Mouse (Mus musculus): ENCODE measurements around the gene Smim24.
A peak's percentile ranks its signal among the peaks of the same experiment; 100 is the strongest.

Smim24 gene

DNA sequence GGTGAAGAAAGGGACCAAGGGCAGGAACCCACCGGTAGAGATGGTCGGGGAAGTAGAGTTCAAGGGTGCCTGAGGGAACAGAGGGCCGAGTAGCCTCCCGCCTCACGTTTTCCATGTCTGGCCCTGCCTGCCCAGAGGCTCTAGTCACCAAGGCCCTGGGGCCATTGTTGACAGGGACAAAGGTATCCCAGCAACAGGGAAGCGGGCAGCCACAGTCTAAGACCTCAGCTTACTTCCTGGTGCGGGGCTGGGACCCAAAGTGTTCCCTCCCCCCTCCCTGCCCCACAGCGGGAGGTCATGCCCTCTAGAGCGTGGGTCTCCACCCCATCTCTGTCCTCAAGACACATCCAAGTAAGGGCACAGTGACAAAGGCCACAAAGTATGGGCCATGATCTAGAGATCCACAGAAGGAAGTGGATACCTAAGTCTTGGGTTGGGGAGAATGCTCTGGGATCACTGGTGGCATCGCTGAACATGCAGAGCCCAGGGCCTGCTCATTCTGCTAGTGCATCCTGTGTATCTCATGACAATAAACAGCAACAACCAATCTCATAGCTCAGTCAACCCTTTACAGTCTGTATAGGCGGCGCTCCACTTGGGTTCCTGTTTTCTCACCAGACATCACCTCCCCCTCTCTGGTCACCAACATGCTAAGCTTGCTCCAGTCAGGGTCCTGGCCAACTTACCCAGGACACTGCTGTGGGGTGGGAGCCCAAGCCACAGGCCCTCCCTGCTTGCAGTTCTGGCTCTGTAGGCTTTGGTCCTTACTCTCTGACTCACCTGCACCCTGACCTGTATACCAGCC lies 27.0 kb upstream of the Smim24 start, which contains the start of gene 4930404N11Rik:
4930404N11Rik (minus strand) TSS at position 145 of the 805 bp plus-strand sequence.
- no peak for DNase-seq

DNA sequence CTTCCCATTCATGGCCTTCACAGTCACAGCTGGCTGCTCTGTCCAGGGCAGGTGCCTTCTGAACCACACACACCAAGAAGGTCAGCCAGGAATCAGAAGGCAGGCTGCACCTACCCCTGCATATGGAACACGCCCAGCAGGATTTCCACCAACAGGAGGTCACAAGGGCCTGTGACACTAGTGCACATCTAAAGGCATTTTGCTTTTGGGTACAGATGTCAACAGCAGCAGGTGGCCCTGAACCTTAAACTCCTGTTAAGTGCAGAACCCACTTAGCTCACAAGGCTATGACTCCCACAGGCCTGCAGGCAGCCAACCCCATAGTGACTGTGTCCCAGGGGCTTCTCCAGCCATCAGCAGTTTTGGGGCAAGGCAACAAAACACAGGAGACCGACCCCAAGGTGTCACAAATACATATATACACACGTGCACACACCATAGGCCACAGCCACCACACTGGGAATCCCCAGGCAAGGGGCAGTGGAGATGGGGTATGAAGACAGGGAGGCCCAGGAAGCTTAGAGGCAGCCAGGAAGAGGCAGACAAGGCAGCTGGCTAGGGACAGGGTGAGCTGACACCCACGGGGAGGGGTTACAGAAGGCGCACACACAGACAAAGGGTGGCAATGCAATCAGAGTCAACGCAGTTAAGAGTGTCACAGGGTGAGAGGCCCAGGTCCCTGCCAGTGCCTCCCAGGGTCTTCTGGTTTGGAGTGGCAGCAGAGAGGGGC lies 26.2 kb upstream of the Smim24 start:
- no peak for DNase-seq

DNA sequence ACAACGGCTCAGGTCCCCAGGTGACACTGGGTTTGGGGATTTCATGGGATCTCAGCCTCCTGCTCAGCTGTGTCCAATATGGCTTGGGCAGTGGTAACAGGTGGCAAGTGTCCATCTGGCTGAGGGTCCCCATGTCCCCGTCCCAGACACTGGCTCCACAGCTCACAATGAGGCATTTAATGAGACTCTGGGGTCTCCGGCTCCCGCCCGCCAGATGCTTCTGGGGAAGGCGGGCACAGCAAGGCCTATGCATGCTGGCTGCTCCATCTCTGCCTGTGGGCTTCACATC lies 25.7 kb upstream of the Smim24 start:
- DNase-seq: no peak

DNA sequence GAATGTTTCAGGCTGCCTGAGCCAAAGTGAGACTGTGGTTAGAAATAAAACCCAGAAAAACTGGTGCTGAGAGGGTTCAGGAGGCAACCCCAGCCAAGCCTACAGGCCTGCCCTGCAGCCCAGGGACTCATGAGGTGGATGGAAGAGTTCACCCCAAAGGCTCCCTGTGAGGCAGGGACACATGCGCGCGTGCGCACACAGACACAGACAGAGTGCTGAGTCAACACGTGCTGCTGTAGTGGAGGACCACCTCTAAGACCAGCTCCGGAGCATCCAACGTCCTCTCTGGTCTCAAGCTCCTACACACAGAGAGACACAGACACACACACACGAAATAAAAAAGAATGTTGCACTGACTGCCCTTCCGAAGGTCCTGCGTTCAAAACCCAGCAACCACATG lies 17.5 kb upstream of the Smim24 start:
- no peak for DNase-seq

DNA sequence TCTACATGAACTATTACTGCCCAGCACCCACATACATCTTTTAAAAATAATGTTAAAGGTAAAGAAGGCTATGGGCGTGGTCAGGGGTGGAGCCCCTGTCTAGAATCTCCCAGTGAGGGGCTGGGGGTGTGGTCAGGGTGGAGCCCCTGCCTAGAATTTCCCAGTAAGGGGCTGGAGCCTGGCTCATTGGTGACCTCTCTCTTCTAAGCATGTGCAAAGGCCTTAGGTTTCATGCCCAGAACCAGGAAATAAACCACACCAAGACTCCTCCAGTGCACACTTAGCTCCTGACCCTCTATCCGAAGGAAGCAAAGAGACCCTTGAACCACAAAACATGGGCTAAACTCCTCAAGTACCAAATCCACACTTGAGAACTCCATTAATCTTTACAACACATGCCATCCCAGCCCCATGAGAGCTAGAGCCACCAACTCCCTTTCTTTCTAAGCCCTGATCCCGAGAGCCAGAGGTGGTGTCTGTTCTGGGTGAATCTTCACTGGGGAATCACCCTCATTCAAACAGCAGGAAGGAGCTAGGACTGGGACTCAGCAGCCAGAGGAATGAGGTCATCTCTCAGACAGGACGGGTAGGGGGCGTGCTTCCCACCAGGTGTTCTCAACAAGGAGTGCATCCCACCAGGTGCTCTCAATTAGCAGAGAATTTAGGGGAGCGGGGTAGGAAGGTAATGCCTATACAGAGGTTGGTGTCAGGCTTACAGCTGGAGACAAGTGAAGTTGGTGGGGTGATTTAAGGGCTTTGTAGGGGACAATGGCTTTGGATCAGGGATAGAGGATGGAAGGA lies 16.1 kb upstream of the Smim24 start:
- DNase-seq: peak in 1 of 2 experiments; percentile 41

DNA sequence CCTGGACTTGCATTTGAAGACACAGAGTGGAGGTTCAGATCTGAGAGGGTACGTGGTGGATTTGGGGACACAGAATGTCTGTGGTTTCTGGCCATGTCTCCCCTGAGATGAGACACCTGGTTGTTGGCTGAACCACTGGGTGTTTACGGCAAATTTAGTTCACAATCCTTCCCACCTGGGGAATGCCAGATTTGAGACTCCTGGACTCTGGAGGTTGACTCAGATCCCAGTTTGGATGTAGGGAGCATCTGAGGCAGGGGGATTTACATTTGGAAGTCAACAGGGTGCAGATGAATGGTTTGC lies 15.5 kb upstream of the Smim24 start:
- DNase-seq: no peak

DNA sequence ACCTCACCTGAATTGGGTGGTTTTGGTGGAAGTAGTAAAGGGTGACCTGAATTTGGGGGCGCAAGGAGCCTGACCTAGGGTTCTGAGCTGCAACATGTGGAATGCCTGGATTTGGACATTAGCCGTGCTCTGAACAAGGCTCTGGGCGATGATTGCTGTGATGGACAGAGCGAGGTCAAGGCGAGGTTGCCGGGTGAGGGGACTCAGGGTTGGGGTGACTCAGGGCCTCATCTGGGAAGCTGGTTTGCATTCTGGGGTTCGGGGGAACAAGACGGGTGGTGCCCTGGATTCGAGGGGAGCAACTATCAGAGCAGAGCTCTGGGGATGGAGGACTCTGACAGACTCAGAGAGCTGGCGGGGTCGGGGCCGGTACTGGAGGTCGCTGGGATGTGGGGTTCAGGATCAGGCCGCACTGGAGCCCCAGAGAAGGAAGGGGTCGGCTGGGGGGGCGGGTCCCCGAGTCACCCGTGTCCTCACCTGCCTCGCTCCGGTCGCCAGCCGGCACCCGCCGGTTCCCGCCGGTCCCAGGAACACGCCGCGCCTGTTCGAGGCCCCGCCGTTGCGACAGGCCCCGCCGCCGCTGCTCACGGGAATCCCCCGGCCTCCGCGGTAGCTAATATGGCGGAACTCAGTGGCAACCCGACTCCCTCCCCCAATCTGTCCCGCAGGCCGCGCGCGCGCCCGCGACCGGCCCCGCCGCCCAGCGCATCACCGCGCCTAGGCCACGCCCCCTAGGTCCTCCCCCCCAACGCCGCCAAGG lies 14.9 kb upstream of the Smim24 start, which contains the start of gene Fzr1:
Fzr1 (minus strand) TSS at position 724 of the 760 bp plus-strand sequence.
- no peak for DNase-seq

DNA sequence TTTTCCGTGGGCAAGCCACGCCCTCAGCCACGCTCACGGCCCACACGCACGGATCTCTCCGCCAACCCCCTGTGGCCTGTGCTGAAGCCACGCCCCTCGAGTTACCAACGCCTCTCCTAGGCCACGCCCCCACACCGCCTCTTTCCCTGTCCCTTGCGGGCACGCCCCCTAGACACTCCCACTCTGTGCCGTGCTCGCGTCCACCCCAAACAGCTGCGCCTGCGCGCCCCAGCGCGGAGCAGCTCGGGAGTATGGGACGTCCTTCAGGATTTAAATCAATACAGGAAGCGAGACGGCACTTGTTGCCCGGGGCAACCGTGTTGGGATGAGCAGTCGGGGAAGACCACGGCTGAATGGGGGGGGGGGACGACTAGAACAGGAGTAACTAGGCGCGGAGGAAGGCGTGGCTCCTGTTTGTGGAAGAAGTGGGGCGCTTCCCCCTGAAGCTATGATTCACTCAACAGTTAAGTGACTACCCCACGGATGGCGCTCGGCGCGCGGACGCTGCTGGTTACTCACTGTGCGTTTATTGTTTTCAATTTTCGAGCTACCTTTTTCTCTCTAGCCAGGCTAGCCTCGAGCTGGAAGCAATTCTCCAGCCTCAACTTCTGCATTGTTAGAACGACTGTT lies 14.2 kb upstream of the Smim24 start:
- peak; percentile 100 for DNase-seq

DNA sequence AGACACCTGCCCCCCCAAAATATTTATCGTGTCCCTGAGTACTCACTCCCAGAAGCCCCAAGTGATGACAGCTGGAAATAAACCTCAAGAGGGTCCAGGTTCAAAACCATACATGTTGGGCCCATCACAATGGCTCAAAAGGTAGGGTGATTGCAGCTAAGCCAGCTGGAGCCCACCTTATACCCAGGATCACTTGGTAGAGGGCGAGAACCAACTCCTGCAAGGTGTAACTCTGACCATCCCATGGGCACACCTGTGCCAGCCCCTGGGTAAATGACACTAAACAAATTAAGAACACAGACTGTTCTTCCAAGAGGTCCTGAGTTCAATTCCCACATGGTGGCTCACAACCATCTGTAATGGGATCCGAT lies 13.7 kb upstream of the Smim24 start:
- DNase-seq: no peak

DNA sequence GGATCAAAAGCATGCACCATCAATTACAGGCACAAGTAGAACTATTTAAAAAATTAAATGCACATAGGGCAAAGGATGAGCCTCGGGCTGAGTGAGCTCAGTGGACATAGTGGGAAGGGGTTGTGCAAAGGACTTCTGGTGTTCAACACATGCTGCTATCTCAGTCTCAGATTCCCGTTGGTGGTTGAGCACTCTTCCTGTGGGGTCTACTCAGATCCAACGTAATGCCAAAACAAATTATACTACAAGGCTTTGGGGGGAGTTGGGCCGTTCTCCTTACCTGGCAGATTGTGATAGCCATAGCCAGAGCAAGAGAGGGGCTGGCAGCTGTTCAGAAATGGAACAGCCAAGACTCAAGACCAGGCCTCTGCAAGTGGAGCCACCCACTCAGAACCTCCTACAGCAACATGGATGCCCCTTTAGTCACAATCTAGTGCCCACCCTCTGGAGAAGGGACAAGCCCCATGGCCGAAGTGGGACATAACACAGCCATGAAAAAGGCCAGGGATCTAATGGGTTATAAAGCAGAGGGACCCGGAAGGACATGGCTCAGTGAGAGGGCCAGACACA lies 13.0 kb upstream of the Smim24 start:
- DNase-seq: no peak

DNA sequence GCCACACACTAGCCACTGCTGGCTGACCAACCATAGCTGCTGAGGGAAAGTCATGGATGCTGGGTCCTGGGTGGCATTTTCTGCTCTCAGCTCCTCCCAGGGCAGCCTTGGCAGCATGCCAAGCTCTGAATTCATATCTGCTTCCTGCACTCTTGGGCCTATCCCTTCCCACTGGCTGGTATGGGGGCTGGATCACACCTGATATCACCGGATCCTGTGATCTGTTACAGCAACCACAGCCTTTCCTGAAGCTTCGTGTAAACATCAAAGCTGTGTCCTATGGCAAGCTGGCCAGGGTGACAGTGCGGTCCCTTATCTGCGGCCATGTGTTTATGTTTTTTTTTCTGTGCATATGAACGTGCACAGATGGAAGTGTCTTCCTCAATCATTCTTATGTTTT lies 10.8 kb upstream of the Smim24 start:
- no peak for DNase-seq

DNA sequence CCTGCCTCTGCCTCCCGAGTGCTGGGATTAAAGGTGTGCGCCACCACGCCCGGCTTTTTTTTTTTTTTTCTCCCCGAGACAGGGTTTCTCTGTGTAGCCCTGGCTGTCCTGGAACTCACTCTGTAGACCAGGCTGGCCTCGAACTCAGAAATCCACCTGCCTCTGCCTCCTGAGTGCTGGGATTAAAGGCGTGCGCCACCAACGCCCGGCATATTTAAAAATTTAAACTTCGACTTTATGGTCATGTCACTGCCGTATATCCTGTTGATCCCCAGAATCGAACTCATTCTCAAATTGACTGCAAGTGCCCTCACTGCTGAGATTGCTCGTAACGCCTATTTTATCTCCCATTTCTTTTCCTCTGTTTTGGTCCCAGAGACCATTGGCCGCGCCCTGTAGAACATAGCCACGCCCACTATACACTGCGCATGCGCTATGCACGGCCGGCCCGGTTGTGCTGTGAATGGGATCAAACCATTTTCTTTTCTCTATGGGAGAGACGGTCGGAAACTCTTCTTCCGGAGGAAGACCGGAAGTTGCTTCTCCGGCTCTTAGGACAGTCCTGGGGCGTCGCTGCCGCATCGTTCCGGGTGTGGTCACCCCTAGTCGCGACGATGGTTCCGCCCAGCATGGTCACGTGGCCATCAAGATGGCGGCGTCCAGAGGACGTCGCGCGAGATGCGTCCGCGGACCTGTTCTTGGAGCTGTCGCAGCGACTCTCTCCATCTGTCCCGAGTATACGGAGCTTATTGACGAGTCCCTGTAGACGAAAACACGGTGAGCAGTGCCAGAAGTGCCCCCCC lies 8.8 kb upstream of the Smim24 start, which contains the start of the genes Dohh and Gm48551:
Dohh (plus strand) TSS at position 627 of the 803 bp plus-strand sequence.
Gm48551 (plus strand) TSS at position 665 of the 803 bp plus-strand sequence.
- peak; percentile 95 to 97 for DNase-seq

DNA sequence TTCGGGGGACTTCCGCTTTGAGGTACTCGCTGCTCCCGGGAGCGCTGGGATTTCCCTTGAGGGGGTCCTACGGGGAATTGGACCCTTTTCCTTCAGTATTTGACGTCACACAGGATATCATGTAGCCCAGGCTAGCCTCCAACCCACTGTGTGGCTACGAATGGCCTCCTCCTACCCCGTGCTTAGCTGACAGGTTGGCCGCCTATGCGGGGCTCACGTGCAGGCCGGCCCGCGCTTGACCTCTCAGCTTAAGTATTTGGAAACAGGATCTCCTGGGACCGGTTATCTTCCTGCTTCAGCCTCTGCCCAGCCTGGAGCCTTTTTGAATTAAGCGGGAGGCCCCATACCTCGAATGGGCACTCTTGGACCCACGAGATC lies 8.3 kb upstream of the Smim24 start:
- no peak for DNase-seq

DNA sequence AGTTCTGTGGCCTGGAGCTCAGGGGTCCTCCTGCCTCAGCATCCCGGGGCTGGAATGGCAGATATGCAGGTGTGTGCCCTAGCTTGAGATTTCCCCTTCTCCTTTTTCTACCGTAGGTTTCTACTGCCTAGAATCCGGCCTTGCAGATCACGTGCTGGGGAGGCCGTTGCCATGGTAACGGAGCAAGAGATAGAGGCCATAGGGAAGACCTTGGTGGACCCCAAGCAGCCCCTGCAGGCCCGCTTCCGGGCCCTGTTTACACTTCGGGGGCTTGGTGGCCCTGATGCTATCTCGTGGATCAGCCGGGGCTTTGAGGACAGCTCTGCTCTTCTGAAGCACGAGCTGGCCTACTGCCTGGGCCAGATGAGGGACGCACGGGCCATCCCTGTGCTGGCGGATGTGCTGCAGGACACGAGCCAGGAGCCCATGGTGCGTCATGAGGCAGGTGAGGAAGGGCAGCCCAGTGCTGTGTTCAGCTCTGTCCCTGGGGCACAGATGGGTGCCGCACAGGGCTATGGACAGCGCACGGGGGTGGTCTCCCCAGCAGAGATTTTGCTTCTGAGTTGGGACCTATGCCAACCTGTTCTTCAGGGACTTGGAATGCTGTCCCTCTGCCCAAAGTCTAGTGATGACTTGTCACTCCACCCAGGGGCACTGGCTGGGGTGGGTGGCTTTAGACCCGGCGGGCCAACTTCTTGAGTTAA lies 7.1 kb upstream of the Smim24 start:
- DNase-seq: no peak

DNA sequence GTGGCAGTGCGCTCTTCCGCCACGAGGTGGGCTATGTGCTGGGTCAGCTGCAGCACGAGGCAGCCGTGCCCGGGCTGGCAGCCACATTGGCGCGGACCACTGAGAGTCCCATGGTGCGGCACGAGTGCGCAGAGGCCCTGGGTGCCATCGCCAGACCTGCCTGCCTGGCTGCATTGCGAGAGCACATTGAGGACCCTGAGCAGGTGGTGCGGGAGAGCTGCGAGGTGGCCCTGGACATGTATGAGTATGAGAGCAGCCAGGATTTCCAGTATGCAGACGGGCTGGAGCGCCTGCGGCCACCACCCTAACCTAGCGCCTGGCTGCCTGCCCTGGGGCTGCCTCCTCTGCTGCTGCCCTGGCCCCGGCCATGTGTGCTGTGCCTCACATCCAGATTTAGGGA lies 5.1 kb upstream of the Smim24 start:
- DNase-seq: no peak

DNA sequence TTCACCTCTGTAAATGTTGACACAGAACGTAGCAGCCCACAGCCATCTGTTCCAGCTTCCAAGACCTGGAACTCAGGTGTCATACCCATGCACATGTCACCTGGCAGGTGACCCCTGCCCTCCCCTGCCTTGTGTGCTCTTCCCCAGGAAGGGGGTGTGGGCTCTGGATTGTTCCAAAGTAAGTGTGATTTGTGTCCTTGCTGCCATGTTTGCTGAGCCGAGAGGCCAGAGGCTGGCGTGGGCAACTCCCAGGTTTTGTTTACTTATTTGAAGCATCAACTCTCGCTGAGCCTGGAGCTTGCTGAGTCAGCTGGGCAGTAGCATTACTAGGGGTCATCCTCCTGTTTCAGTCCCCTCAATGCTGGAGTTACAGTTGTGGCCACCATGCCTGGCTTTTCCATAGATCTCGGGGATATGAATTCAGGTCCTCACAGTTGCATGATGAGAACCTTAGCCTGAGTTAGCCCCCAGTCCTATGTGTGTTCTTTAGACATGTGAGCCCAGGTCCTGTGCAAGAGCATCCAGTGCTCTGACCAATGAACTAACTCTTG lies 4.3 kb upstream of the Smim24 start, which contains the start of gene Gm48552:
Gm48552 (plus strand) TSS at position 501 of the 551 bp plus-strand sequence.
- DNase-seq: no peak

DNA sequence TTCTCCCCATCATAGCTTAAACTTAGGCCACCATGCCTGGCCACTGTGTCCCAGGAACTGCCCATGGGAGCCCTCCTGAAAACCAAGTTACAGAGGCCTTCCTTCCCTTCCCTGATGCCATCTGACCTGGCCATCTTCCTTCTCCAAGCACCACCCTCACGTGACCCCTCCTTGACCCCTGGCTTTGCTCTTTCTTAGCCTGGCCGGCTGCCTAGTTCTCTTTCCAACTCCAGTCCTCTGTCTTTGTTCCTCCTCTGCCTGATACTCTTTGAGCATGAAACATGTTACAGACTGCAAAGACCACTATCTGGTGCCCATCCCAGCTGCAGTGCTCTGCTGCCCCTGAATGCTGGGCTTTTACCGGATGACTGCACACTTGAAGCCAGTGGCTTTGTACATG lies 3.5 kb upstream of the Smim24 start:
- no peak for DNase-seq

DNA sequence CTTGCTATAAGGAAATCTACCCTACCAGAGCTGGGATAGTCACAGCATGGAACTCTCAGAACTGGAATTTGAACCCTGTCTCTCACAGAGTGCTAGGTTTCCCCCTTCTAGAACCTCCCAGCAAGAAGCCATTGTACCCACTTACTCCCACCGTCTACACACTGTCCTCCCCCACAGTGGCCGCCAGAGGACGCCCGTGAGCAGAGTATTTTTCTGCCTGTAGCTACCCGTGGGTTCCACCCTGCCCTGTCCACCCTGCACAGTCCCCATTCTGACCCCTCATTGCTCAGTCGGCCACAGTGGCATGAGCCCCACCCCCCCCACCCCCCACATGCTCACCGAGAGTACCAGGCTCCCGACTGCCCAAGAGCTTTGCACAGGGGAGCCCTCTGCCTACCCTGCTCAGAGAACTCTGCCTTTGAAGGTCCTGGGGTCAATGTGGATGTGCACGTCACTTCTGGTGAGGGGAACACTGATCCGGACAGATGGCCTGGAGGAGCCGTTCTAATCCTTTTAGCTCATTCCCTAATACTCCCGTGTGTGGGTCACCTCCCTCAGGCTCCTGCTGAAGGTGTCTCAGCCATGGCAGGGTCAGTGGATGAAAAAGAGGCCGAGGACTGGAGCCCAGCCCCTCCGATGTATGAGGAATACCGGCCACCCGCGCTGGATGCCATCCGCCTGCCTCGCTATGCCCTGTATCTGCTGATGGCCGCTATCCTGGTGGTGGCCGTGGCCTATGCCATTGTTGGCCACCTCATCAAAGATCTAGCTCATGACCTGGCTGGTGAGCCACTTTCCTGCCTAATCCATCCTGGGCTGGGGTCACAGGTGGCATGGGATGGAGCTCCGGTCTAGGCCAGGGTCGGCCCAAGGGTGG lies 2.8 kb upstream of the Smim24 start:
- peak; percentile 72 to 79 for DNase-seq

DNA sequence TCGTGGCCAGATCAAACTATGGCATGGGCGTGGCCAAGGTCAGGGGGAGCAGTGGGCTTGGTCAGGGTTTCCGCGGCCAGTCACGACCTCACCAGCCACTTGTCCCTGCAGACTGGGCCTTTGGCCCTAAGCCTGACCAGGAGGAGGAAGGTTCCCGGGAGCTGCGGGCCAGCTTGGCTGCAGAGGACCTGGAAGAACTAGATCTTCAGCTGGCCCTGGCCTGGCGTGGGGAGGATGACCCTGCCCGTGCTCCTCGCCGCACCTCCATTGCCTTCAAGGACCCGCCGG lies 2.2 kb upstream of the Smim24 start:
- DNase-seq: no peak

All from thymus, postnatal 36 days (tissue).